Mouse (Mus musculus) left cerebral cortex, adult 2 months (tissue): ENCODE results near the gene Rab11fip3. TPM values are rescaled to one million over a fixed set of nuclear protein-coding genes. Genes with fewer than 3 reads are reported as not detected.
A peak's percentile ranks its signal among the peaks of the same experiment; 100 is the strongest.

ENCODE experiments used
- DNase-seq, 2 experiments: peaks; one replicate each; pipeline ENCODE4 v3.0.0; 2021 to 2022; ENCODE audit warnings: low spot score in 2 of 2, mixed read lengths in 1 of 2; ENCODE audit errors: extremely low spot score in 1 of 2
- H3K27ac ChIP-seq: fragments of 200-600 bp; 2 replicates; pipeline ENCODE4 v1.8.1; 2022
- H3K4me3 ChIP-seq: fragments of 200-600 bp; 2 replicates; pipeline ENCODE4 v1.8.1; 2022
- CTCF ChIP-seq: fragments of 200-600 bp; IDR thresholded peaks from 2 replicates; pipeline ENCODE4 v1.8.1; 2022; ENCODE audit warnings: antibody characterized with exemption, mild to moderate bottlenecking, moderate library complexity
- intact Hi-C: fragments of 180-260 bp; cut with DNase I; formaldehyde crosslinking; loops from one replicate; pipeline ENCODE4 v1.15.1; 2025
- total RNA-seq, 2 experiments: library from RNA; stranded (reverse); gene quantifications; 2 replicates each; pipeline ENCODE4 v1.2.3; 2021

Rab11fip3 gene
- total RNA-seq, 2 experiments from 2014 or later: 114 to 119 TPM

DNA sequence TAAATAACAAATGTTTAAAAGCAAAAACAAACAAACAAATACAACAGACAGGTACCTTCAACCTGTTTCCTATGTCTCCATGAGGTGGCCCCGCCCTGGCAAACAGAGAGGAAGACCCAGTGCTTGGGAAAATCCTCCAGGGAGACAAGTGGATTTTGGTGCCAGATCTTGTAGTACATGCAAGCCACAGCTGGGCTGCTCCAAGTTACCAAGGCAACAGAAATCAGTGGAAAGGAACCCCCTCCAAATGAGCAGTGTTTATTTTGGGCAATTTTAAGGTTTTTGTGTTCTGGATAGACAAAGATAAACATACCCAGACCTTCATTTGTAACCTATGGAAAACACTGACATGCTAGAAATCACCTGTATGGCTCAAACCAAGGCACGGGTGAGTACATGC, 9.5 kb upstream of the Rab11fip3 start:
- intact Hi-C loops: no loop called here
- Histone ChIP-seq H3K4me3 (no peak overlapping the region), H3K27ac (peak overlapping the region; percentile 61)
- no peak for DNase-seq
- no peak; the same call in 1 of the 2 replicates for TF ChIP-seq CTCF

DNA sequence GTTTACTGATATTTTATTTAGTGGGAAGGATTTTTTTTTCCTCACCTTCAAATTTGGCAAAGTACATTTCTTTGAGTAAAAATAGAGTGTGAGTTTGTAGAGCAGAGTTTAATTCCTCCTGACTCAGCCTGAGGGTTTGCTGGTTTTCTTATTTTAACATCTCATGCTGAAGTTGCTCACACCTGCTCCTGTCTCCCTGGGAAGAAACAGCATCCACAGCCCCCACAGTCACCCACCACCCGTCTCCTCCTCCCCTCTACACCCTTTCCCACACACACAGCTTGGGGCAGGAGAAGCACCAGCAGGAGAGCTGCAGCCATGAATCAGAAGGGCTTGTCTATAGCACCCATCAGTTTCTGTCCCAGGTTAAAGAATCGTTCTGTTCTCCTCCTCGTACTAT, 5.9 kb upstream of the Rab11fip3 start:
- DNase-seq: peak; percentile 61 to 74
- no peak for TF ChIP-seq CTCF
- Histone ChIP-seq H3K4me3 (no peak overlapping the region), H3K27ac (peak overlapping the region; percentile 86)
- intact Hi-C loops: no loop called here

DNA sequence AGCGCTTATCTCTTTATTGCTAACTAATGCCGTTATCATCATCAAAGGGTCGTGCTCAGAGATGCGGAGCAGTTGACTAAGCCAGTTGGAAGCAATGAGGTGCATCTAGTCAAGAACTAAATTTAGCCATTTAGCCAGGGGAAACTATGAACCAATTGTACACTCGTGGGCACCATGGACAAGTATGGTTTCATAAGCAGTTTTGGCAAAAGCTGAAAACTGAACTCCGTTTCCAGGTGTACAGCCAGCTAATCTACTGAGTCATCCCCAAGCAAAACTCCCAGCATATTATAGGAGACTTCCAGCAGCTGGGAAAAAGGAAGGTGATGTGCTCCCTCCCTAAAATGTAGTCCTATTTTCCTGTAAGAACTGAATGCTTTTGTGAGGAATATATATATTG, 781 bp upstream of the Rab11fip3 start:
- DNase-seq: no peak
- TF ChIP-seq CTCF: no peak
- H3K4me3 ChIP-seq: peak overlapping the region; percentile 60
- intact Hi-C loops: no loop called here
- peak overlapping the region; percentile 89; the same call in 1 of the 2 replicates for H3K27ac ChIP-seq

DNA sequence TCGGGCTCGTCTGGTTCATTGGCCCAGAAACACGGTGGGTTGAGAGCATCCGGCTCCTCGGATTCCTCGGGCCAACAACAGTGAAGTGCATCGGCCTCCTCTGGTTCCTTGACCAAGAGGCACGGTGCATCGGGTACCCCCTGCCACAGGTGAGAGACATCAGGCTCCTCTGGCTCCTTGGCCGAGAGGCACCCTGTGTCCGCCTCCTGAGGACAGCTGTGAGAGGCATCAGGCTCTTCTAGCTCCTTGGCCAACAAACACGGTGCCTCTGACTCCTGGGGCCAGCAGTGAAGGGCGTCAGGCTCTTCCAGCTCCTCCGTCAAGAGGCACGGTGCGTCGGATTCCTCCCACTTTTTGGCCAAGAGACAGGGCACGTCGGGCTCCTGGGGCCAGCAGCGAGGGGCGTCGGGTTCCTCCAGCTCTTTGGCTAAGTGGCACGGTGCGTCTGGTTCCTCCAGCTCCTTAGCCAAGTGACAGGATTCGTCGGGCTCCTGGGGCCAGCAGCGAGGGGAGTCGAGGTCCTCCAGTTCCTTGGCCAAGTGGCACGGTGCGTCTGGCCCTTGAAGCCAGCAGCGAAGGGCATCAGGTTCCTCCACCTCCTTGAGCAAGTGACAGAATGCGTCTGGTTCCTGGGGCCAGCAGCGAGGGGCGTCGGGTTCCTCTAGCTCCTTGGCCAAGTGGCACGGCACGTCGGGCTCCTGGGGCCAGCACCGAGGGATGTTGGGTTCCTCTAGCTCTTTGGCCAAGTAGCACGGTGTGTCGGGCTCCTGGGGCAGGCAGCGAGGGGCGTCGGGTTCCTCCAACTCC, 1.1 kb downstream of the Rab11fip3 start:
- intact Hi-C loops: loop anchor here (2.0 to 5.0 kb wide), 2 partner anchors 25 to 36 kb away; no protein-coding TSS in a partner anchor
- Histone ChIP-seq H3K27ac (peak overlapping the region; percentile 89), H3K4me3 (peak overlapping the region; percentile 60)
- DNase-seq: no peak
- no peak for TF ChIP-seq CTCF

DNA sequence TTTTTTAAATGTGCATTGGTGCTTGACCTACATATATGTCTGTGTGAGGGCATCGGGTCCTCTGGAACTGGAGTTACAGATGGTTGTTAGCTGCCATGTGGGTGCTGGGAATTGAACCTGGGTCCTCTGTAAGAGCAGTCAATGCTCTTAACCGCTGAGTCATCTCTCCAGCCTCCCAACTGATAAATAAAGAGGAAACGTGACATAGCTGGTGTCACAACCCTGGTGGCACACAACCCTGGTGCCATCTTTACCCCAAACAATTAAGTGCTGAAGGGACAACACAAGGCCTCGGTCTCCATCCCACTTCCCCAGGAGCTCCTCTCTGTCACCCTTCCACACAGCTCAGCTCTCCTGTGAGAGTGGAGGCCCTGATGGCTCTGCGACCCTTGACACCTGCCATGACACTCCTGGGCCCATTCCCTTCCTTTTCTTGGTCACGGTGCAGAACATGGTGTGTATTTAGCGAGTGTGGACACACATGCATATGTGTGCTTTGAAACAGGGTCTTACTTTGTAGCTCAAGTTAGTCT, 2.8 kb downstream of the Rab11fip3 start:
- no peak overlapping the region for H3K27ac ChIP-seq
- intact Hi-C loops: loop anchor here (5.0 kb wide), 1 partner anchor 34 kb away; no protein-coding TSS in a partner anchor
- no peak for DNase-seq

DNA sequence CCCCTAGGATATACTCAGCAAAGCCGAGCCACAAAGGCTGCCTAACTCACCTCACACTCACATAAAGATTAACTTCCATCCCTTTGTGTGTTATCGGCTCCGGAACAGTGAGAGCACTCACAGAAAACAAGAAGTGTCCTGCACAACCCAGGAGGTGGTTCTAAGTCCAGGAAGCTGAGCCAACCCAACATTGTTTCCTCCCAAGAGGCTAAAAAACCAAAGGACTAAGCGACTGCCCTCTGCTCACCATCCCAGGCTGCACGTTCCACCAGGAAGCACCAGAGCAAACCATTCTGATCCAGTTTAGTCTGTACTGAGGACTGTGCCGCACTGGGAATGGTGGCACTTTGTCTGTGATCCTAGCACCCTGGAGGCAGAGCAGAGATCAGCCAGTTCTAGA, 4.4 kb downstream of the Rab11fip3 start:
- Histone ChIP-seq H3K4me3 (peak overlapping the region; percentile 34), H3K27ac (no peak overlapping the region)
- no peak for TF ChIP-seq CTCF
- intact Hi-C loops: loop anchor here (5.0 kb wide), 1 partner anchor 33 kb away; no protein-coding TSS in a partner anchor
- no peak for DNase-seq

More for the DNA sequence above, 2.8 kb downstream of the Rab11fip3 start:
- no peak for TF ChIP-seq CTCF
- H3K4me3 ChIP-seq: peak overlapping the region; percentile 60

DNA sequence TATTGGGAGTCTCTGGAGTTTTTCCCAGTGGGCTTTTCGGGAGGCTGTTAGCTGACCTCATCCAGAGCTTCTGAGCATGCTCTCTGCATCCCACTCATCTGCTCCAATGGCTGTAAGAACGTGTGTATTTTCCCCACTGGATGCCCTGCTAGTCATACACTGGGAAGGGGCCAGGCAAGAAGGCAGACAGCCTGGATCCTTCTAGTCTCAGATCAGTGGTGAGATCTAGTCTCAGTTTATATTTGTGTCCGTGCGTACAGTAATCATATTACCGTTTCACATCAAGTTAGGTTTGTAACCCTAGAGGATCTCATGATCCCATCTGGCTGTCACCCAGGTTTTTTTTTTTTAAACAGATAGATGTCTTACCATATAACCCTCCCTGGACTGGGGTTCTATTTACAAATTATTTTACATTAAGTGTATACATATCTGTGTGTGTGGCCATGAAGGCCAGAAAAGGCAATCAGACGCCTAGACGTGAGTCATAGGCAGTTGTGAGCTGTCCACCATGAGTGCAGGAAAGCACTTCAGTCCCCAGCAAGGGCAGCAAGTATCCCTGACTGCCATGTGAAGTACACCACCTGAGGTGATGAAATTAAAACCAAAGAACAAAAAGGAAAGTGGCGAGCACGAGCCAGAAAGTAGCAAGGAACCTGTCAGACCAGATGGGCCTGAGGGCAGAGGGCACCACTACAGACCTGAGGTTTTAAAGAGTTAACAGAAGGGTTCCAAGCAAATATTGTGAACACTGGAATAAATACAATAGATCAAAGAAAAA, 11.4 kb downstream of the Rab11fip3 start:
- no peak for TF ChIP-seq CTCF
- Histone ChIP-seq H3K4me3 (no peak overlapping the region), H3K27ac (peak overlapping the region; percentile 76)
- no peak for DNase-seq
- intact Hi-C loops: loop anchor here (5.0 kb wide), 1 partner anchor 41 kb away; no protein-coding TSS in a partner anchor

DNA sequence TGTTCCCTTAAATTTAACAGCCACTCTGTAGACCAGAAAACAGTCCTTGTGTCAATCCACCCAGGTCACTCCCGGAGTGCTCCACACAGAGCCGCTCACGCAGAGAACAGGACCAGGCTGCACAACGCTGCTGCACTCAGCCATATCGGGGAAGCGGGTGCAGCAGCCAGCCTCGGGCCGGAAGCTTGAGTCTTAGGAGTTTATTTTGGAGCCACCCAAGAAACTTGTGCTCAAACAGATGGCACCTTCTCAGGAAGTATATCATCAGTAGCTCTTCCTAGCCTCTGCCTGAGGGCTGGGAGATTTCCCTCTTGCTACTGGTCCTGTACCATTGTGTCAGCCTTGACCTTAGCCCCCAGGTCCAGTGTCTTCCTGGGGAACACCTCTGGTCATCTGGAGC, 12.1 kb downstream of the Rab11fip3 start:
- DNase-seq: peak in 1 of 2 experiments; percentile 43
- intact Hi-C loops: loop anchor here (5.0 kb wide), 1 partner anchor 40 kb away; no protein-coding TSS in a partner anchor
- TF ChIP-seq CTCF: no peak
- Histone ChIP-seq H3K27ac (peak overlapping the region; percentile 76), H3K4me3 (0 out of 2 replicates have a peak overlapping the region, but pooled peaks have one; percentile 11)

DNA sequence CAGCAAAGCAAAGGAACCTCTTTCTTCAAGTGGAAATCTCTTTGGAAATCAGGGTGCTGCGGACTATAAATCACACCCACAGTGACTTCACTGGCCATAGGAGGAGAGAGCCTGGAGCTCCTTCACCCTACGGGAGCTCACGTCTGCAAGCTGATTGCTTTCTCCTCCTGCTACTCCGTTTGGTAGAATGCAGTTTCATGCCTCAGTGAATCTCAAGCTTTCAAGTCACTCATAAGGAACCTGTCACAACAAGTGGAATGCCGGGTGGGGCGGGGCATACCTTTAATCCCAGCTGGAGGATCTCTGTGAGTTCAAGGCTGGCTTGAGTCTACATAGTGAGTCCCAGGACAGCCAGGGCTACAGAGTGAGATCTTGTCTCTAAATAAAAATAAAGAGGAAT, 14.2 kb downstream of the Rab11fip3 start:
- no peak for TF ChIP-seq CTCF
- H3K27ac ChIP-seq: no peak overlapping the region
- DNase-seq: no peak
- no peak overlapping the region for H3K4me3 ChIP-seq
- intact Hi-C loops: loop anchor here (5.0 kb wide), 1 partner anchor 38 kb away; no protein-coding TSS in a partner anchor

DNA sequence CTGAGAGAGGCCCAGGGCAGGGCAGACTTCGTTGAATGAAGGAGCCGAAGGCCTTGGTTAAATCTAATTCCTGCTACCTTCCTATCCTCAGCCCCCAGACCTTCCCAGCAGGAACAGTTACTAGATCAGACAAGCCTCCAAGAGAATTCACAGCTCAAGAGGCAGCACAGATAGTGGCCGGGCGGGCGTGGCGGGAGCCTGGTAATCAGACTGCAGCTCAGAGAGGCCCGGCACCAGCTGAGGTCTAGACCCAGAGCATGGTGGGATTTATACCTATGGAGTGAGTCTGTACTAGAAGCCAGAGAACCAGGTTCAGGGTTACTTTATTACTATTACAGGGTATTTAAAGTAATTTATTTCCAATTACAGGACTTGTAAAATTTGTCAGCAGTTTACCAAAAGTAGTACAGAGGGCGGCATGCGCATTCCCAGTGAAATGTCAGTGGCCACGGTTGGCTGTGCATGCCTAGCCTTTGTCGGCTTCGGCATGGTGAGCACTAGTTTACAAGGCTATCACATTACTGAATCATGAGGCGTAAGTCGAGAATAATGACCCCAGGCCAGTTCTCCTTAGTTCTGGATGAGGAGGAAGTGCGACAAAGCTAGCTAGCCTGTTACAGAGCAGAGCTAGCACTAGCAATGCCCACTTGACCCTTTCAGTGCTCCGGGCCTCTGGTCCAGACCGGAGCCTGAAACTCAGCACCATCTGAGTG, 15.1 kb downstream of the Rab11fip3 start:
- TF ChIP-seq CTCF: no peak
- Histone ChIP-seq H3K27ac (no peak overlapping the region), H3K4me3 (no peak overlapping the region)
- DNase-seq: no peak
- intact Hi-C loops: no loop called here

DNA sequence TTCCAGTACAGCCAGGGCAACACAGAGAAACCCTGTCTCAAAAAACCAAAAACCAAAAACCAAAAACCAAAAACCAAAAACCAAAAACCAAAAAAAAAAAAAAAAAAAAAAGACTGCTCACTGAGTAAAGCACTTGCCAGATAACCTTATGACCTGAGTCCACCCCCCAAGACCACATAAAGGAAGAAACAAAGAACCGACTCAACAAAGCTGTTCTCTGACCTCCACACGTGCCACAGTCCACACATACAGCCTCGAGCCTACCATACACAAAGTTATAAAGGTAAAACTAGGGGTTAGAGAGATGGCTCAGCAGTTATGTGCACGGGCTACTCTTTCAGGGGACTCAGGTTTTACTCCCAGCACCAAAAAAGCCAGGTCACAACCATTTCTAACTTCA, 16.6 kb downstream of the Rab11fip3 start:
- Histone ChIP-seq H3K27ac (no peak overlapping the region), H3K4me3 (no peak overlapping the region)
- intact Hi-C loops: no loop called here
- TF ChIP-seq CTCF: no peak
- DNase-seq: no peak
